Mouse (Mus musculus) E14TG2a.4 (cell line): ENCODE measurements around the gene Gm11549.

Experiments
- CTCF ChIP-seq: conservative IDR thresholded peaks from 2 replicates; pipeline ENCODE4 v1.5.1; 2014; ENCODE audit warnings: low read length
- NANOG ChIP-seq: IDR thresholded peaks from 2 replicates; pipeline ENCODE4 v1.6.1; 2014; ENCODE audit warnings: borderline replicate concordance, low read length, mixed read lengths
- POU5F1 ChIP-seq: IDR thresholded peaks from 2 replicates; pipeline ENCODE4 v1.6.1; 2014; ENCODE audit warnings: low read length, borderline replicate concordance

GRCm38 (mm10) chr3:36552406-36553047 is 30.9 kb upstream of the Gm11549 start, which contains the start of gene Exosc9:
- no peak for TF ChIP-seq CTCF
- TF ChIP-seq POU5F1: no peak
- no peak for TF ChIP-seq NANOG
